Mouse (Mus musculus) heart, postnatal 0 days (tissue): Measurements from ENCODE around the gene Tbc1d24. TPM values are rescaled to one million over a fixed set of nuclear protein-coding genes. Genes with fewer than 3 reads are reported as not detected.
A peak's percentile ranks its signal among the peaks of the same experiment; 100 is the strongest.

ENCODE experiments used
- ATAC-seq: fragments of 200-750 bp; cut with Nextera tagmentation; 2 replicates; pipeline ENCODE4 v1.8.0; 2017; ENCODE audit warnings: low read depth, moderate number of reproducible peaks, moderate library complexity; ENCODE audit not compliant: insufficient read depth
- DNase-seq: peaks from one replicate; pipeline ENCODE4 v3.0.0-alpha.2; 2016; ENCODE audit warnings: low spot score
- H3K27ac ChIP-seq: fragments of 300-500 bp; sonication (generic); 2 replicates; pipeline ENCODE4 v1.5.1; 2014; ENCODE audit warnings: low read depth, mild to moderate bottlenecking
- H3K27me3 ChIP-seq: fragments of 300-500 bp; sonication (generic); 2 replicates; pipeline ENCODE4 v1.6.1; 2014; ENCODE audit warnings: low read length, mixed read lengths; ENCODE audit not compliant: control insufficient read depth, insufficient read depth
- H3K36me3 ChIP-seq: fragments of 300-500 bp; sonication (generic); replicated peaks from 2 replicates; pipeline ENCODE4 v1.6.1; 2014; ENCODE audit warnings: low read length, mixed read lengths; ENCODE audit not compliant: control insufficient read depth, insufficient read depth
- H3K4me1 ChIP-seq: fragments of 300-500 bp; sonication (generic); 2 replicates; pipeline ENCODE4 v1.6.1; 2014; ENCODE audit warnings: antibody characterized with exemption; ENCODE audit not compliant: control insufficient read depth, insufficient read depth
- H3K4me2 ChIP-seq: fragments of 300-500 bp; sonication (generic); 2 replicates; pipeline ENCODE4 v1.6.1; 2014; ENCODE audit warnings: low read depth, mild to moderate bottlenecking, low read length, moderate library complexity
- H3K4me3 ChIP-seq: fragments of 300-500 bp; sonication (generic); 2 replicates; pipeline ENCODE4 v1.5.1; 2014; ENCODE audit warnings: low read depth, low read length
- H3K9ac ChIP-seq: fragments of 300-500 bp; sonication (generic); replicated peaks from 2 replicates; pipeline ENCODE4 v1.6.1; 2014; ENCODE audit warnings: low read depth, low read length, mixed read lengths
- H3K9me3 ChIP-seq: fragments of 300-500 bp; sonication (generic); replicated peaks from 2 replicates; pipeline ENCODE4 v1.6.1; 2016; ENCODE audit warnings: low read length; ENCODE audit not compliant: control insufficient read depth
- CTCF ChIP-seq: IDR thresholded peaks from 2 replicates; pipeline ENCODE4 v1.5.1; 2016; ENCODE audit warnings: antibody characterized with exemption, control low read depth, low read depth
- EP300 ChIP-seq: IDR thresholded peaks from 2 replicates; pipeline ENCODE4 v1.6.1; 2016; ENCODE audit warnings: antibody characterized with exemption, low read depth
- WGBS: fragments of 180-500 bp; shearing (Covaris S2); extraction: QIAGEN DNeasy Blood & Tissue Kit; methylation state at CpG from one replicate; pipeline ENCODE4 v1.1.7; 2014; 5-methylcytosine and 5-hydroxymethylcytosine counted together
- polyA plus RNA-seq: library from polyadenylated mRNA; unstranded; fragments of >200 nt; fragmentation: Nextera tagmentation; extraction: Ambion mirVana; gene quantifications from 2 replicates; pipeline ENCODE4 v1.2.1, GENCODE M21; 2015
- total RNA-seq: library from RNA; depleted of rRNA; stranded (reverse); fragments of >200 nt; gene quantifications from 2 replicates; pipeline ENCODE4 v1.2.3, GENCODE M21; 2014; ENCODE audit warnings: low replicate concordance

The Tbc1d24 gene
- total and polyA plus RNA-seq, 2 experiments from 2014 or later = 2.8 to 19.3 TPM

- no peak overlapping the region for H3K27ac ChIP-seq
- TF ChIP-seq CTCF = no peak
- TF ChIP-seq EP300 = no peak
- no peaks in the 10 kb centered on the region for H3K27me3 ChIP-seq
- no peak overlapping the region for H3K4me2 ChIP-seq
- H3K4me3 ChIP-seq = no peak overlapping the region
- ATAC-seq (no peak), DNase-seq (no peak)
- no peak overlapping the region for H3K9ac ChIP-seq
- H3K36me3 ChIP-seq = no peaks in the 10 kb centered on the region; the same call in 1 of the 2 replicates
- no peaks in the 10 kb centered on the region for H3K9me3 ChIP-seq
- 88% methylated on average over 8 of the region's 8 CpGs for WGBS
- peaks cover 15% of the 10 kb centered on the region; the same call in 1 of the 2 replicates for H3K4me1 ChIP-seq
Measured at GRCm38 (mm10) chr17:24193268-24193667, 12.1 kb downstream of the Tbc1d24 start.

- ATAC-seq (no peak), DNase-seq (no peak)
- peaks cover 2% of the 10 kb centered on the region; the same call in 1 of the 2 replicates for H3K36me3 ChIP-seq
- no peak overlapping the region for H3K27ac ChIP-seq
- TF ChIP-seq CTCF (no peak), EP300 (no peak)
- H3K4me1 ChIP-seq = peaks cover 15% of the 10 kb centered on the region; the same call in 1 of the 2 replicates
- H3K9me3 ChIP-seq = no peaks in the 10 kb centered on the region
- H3K9ac ChIP-seq = no peak overlapping the region
- no peak overlapping the region for H3K4me2 ChIP-seq
- no peak overlapping the region for H3K4me3 ChIP-seq
- WGBS = 80% methylated on average over 8 of the region's 8 CpGs
- no peaks in the 10 kb centered on the region for H3K27me3 ChIP-seq
Measured at GRCm38 (mm10) chr17:24192848-24193247, 12.5 kb downstream of the Tbc1d24 start.

GRCm38 (mm10) chr17:24191481-24191880 lies 13.9 kb downstream of the Tbc1d24 start:
- 0 out of 2 replicates have a peak, but pooled peaks cover 9% of the 10 kb centered on the region for H3K4me1 ChIP-seq
- H3K9ac ChIP-seq = no peak overlapping the region
- no peak overlapping the region for H3K4me2 ChIP-seq
- H3K9me3 ChIP-seq = no peaks in the 10 kb centered on the region
- no peaks in the 10 kb centered on the region for H3K27me3 ChIP-seq
- peaks cover 4% of the 10 kb centered on the region; the same call in 1 of the 2 replicates for H3K36me3 ChIP-seq
- DNase-seq (no peak), ATAC-seq (no peak)
- 76% methylated on average over 4 of the region's 4 CpGs for WGBS
- no peak overlapping the region; the same call in 1 of the 2 replicates for H3K27ac ChIP-seq
- no peak for TF ChIP-seq CTCF
- no peak for TF ChIP-seq EP300
- no peak overlapping the region for H3K4me3 ChIP-seq

- Histone ChIP-seq H3K27me3 (no peaks in the 10 kb centered on the region), H3K4me3 (no peak overlapping the region), H3K9me3 (no peaks in the 10 kb centered on the region), H3K27ac (no peak overlapping the region), H3K36me3 (peaks cover 4% of the 10 kb centered on the region; the same call in 1 of the 2 replicates), H3K4me2 (no peak overlapping the region), H3K4me1 (0 out of 2 replicates have a peak, but pooled peaks cover 6% of the 10 kb centered on the region), H3K9ac (no peak overlapping the region)
- no peak for ATAC-seq
- TF ChIP-seq EP300 (no peak), CTCF (no peak)
- 77% methylated on average over 2 of the region's 2 CpGs for WGBS
- DNase-seq = no peak
Measured at GRCm38 (mm10) chr17:24190934-24191333, 14.4 kb downstream of the Tbc1d24 start.

GRCm38 (mm10) chr17:24174259-24174658 lies 31.1 kb downstream of the Tbc1d24 start:
- H3K27ac ChIP-seq = no peak overlapping the region
- no peaks in the 10 kb centered on the region for H3K36me3 ChIP-seq
- no peaks in the 10 kb centered on the region for H3K27me3 ChIP-seq
- no peaks in the 10 kb centered on the region for H3K9me3 ChIP-seq
- 78% methylated on average over 3 of the region's 3 CpGs for WGBS
- H3K4me3 ChIP-seq = no peak overlapping the region
- peaks cover 4% of the 10 kb centered on the region; the same call in 1 of the 2 replicates for H3K4me1 ChIP-seq
- no peak for TF ChIP-seq EP300
- TF ChIP-seq CTCF = no peak
- no peak for ATAC-seq
- H3K9ac ChIP-seq = no peak overlapping the region
- no peak for DNase-seq
- H3K4me2 ChIP-seq = no peak overlapping the region

- H3K27ac ChIP-seq = no peak overlapping the region
- DNase-seq = peak; percentile 62
- 6% methylated on average over 3 of the region's 3 CpGs for WGBS
- H3K4me1 ChIP-seq = peaks cover 6% of the 10 kb centered on the region; the same call in 1 of the 2 replicates
- peak; percentile 94 for TF ChIP-seq CTCF
- TF ChIP-seq EP300 = no peak
- no peak overlapping the region for H3K4me3 ChIP-seq
- H3K36me3 ChIP-seq = no peaks in the 10 kb centered on the region
- ATAC-seq = no peak
- H3K9me3 ChIP-seq = no peaks in the 10 kb centered on the region
- H3K9ac ChIP-seq = no peak overlapping the region
- H3K27me3 ChIP-seq = no peaks in the 10 kb centered on the region
- no peak overlapping the region for H3K4me2 ChIP-seq
Measured at GRCm38 (mm10) chr17:24173423-24173822, 31.9 kb downstream of the Tbc1d24 start.
